Mouse (Mus musculus): ENCODE data around the gene Rmi2.
A peak's percentile ranks its signal among the peaks of the same experiment; 100 is the strongest.
"Not testable (repeated sequence)": the region's sequence is repeated elsewhere in the genome, so short reads cannot be mapped to it uniquely, and the experiment has no call there.

Gene Rmi2

GRCm38 (mm10) chr16:10834911-10835587, at the start of gene Rmi2:
Gene Rmi2 (plus strand): TSS chr16:10835059.
- DNase-seq (ENCODE audit: low read depth, low spot score) = peak; percentile 69

DNA sequence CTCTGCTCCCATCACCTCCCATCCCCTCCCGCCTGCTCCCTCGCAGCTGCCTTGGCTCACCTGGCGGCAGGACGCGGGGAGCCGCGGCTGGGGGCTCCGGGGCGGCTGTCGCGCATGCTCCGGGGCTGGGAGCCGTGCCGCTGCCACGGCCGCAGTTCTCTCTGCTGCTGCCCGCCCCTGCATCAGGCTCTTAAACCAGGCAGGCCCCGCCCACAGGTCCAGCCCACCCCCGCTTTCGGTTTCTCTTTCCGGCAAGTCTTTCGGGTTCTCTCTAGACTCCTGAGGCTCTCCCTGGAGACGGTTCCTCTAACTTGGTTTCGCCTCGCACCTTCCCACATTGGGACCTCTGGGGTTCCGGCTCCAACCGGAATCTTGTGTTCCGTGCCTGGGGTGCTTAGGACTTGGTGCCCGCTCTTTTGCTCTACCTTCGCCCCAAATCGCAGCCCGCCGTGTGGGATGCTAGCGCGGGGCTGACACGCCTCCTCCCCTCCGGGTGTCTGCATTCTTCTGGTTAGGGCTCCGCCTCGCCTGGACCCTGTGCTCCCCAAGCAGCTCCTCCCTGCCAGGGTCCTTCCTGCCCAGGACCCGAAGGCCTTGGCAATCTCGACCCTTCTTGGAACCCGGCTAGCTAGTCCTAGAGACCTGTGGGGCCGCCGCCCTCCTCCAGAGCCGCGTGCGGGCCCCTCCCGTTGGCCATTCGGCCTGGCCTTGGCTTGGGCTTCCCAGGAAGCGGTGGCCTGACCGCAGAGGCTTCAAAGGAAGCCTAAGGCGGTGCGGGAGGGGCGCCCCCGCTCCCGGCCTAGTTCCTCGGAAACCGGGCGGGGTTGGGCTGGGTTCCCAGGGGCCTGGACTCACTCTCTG, 49.3 kb upstream of the Rmi2 start, which contains the start of gene Socs1:
Socs1 (minus strand) TSS at position 166 of the 861 bp plus-strand sequence.
- DNase-seq (ENCODE audit: low read depth, low spot score) = peak; percentile 73

- peak; percentile 74 for DNase-seq (ENCODE audit: low read depth, low spot score)
These were observed 48.6 kb upstream of the Rmi2 start for GRCm38 (mm10) chr16:10786288-10786687.

DNA sequence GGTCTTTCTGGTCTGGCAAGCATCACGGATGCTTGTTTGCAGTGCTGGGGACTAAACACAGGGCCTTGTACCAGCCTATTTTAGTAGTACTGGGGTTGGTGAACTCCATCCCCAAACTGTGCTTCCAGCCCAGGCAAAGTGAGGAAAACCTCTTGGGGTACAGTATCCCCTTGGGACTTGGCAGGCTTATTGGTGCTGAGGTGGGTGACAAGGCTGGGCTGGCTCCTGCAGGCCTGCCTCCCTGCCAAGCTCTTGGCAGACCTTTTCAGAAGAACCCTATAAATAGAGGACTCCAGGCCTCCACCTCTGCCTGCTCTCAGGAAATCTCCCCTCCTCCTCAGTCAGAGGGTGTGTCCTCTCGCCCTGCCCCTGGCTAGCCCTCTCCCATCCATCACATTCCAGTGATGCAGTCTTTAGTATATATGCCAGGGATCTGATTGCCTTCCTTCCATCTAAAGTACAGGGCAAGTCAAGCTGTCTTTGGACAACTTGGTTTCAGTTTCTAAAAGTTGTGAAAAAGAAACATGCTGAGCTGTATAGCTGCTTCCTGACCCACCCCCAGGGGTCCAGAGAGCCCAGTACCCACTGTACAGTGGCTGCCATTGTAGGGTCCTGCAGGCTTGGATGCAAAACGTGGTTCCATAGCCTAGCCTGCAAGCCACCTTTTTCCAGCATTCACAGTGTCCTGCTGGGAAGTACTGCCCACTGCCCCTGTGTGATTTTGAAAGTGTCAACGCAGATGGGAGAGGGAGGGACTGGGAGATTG, 47.9 kb upstream of the Rmi2 start:
- DNase-seq (ENCODE audit: low read depth, low spot score) = no peak

DNA sequence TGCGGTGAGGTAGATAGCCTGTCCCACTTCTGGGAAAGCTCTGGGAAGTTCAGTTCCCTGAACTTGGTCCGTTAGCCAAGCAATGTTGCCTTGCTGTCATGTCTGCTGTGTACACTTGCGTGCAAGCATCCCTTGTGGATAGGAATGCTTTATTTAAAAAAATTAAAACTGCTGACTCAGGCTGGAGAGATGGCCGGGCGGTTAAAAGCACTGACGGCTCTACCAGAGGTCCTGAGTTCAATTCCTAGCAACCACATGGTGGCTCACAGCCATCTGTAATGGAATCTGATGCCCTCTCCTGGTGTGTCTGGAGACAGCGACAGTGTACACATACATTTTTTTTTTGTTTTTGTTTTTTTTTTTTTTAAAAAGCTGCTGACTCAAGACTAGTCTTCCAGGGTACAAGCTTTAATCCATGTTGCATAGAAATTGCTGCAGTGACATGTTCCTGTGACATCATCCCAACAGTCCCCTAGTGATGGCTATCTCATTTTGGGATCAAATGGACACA, 47.3 kb upstream of the Rmi2 start:
- no peak for DNase-seq (ENCODE audit: low read depth, low spot score)

DNA sequence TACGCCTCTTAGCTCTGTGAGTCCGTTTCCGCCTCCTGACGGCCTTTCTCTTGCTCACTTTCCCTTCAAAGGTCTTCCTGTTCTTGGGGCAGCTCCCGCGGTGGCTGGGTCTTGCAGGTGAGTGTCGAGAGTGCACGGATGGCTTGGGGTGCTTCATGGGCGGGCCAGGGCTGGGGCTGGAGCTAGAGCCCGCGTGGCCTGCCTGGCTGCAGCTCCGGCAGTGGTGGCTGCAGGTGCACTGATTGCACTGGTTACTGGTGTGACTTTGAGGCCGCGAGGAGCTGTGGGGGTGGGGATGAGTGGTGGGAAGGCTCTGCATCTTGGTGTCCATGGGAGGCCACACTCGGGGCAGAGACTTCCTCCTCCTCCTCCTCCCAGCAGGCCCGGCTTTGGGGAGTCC, 46.6 kb upstream of the Rmi2 start, which contains the start of gene Tnp2:
Tnp2 (minus strand) TSS at position 390 of the 400 bp plus-strand sequence.
- DNase-seq (ENCODE audit: low read depth, low spot score) = no peak

DNA sequence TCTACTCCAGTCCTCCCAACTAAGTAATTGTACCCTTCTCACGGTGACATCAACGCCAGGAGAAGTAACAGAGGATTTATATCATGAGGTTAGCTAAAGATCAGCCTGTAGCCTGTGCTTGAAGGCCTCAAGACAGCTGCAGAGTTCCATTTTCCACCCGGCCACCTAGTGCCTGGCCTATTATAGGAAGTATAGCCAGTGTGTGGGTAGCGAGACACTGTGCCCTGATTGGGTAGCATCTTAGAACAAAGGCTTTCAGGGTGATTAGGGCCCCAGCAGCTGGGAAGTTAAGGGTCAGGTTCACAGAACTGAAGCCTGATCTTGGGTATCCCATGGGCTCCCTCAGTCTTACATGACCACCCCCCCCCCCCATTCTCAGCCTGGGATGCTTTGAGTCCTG, 46.0 kb upstream of the Rmi2 start:
- DNase-seq (ENCODE audit: low read depth, low spot score) = no peak

DNA sequence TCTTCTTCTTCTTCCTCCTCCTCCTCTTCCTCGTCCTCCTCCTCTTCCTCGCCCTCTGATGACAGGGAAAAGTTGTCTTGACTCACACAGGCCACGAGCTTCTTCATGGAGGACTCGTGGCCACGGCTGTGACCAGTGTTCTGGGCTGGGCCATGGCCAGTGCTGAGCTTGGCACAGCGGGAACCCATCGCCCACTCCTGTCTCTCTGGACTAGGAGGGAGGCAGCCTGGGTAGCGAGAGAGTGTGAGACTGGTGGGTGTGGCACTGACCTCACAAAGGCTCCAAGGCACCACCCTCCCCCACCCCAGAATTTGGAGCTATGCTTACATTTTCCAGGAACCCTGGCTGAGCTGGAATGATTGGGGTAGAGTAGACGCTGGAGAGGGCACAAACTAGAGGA, 44.2 kb upstream of the Rmi2 start, which contains the start of gene Prm3:
Prm3 (minus strand) TSS at position 213 of the 400 bp plus-strand sequence.
- DNase-seq (ENCODE audit: low read depth, low spot score) = no peak

DNA sequence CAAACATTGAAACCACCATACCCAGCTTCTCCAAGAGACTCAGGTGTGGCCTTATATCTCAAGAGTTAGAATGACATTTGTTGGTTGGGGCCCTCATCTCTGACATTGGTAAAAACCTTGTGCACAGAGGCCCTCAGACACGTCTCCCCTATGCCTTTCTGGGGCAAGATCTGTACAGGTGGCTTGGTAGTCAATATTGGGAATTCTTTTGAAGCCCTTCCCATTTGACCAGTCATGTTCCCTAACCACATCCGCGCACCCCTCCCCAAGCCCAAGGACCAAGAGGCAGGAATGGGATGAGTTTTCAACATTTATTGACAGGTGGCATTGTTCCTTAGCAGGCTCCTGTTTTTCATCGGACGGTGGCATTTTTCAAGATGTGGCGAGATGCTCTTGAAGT, 38.8 kb upstream of the Rmi2 start, which contains the start of gene Prm2:
Prm2 (minus strand) TSS at position 101 of the 400 bp plus-strand sequence.
- no peak for DNase-seq (ENCODE audit: low read depth, low spot score)

DNA sequence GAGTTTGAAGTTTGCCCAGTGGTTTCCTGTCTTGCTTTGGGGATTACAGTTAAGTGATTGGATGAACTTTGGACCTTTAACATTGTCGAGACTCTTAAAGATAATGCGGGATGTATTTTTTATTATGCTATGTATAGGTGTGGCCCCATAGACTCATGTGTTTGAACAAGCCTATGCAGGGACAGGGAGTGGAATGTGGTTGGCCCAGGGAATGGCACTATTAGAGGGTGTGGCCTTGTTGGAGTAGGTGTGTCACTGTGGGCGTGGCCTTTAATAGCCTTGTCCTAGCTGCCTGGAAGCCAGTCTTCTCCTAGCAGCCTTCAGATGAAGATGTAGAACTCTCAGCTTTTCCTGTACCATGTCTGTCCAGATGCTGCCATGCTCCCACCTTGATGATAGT, 32.4 kb upstream of the Rmi2 start:
- DNase-seq (ENCODE audit: low read depth, low spot score) = not testable (repeated sequence)

DNA sequence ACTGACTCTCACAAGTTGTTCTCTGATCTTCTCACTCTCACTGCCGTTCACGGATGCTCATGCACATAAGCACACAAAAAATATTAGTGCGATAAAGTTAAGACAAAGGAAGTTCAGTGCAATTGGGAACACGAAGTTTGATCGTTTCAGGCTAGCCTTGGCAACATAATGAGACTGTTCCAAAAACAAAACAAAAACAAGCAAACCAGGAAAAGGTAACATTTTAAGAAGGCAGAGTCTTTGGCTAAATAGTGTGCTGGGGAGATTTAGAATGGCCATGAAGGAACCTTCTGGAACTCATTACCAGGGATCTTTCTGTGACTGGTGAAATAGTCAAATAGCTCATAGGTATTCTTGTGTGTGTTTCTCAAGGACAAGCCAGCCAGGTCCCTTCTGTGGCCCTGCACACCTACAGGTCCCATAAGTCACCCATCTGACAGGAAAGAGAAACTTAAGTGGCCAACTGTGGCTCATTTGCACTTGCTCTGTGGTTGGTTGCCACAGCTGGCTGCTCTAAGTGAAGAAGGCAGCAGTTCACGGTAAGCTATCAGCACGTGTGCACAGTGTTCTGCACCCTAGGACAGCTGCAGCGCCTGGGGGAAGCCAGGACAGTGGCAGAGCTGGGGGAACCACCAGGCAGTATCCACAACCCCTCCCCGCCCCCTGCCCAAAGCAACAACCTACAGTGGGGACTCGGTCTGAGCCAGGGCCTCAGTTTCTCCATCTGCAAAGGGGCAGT, 28.9 kb upstream of the Rmi2 start, which contains the start of gene Prm1:
Prm1 (minus strand) TSS at position 51 of the 739 bp plus-strand sequence.
- DNase-seq (ENCODE audit: low read depth, low spot score) = no peak

DNA sequence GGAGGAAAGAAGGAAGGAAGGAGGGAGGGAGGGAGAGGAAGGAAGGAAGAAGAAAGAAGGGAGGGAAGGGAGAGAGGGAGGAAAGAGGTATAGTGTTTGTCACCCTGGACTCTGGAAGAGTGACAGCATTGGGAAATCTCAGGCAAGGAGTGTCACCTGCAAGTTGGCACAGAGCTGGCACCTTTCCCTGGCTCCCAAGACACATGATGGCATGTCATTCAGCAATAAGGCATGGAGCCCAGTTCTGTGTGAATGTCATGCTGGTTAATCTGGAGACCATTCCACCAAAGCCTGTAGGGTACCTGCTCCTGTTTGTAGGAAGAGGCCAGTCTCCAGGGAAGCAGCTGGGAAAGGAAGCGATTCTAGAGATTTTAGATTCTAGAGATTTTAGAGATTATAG, 24.5 kb upstream of the Rmi2 start:
- no peak for DNase-seq (ENCODE audit: low read depth, low spot score)

DNA sequence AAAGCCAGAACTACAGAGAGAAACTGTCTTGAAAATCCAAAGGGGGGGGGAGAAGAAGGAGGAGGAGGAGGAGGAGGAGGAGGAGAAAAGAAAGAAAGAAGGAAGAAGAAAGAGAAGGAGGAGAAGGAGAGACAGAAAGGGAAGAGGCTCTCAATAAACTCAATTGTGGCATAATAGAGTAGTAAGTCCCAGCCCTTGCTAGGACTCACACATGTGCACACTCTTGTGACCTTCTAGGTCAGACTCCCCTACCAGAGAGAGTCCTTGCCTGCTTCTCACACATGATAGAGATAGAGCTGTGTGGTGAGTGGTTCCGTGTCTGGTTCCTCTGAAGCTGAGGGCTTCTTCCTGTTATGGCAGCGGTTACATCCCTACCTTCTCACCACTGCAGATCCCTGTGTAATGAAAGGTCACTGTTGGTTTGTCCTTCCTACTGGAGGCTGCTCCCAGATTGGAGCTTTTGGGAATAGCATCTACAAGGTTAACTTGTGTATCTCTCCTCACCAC, 21.9 kb upstream of the Rmi2 start, which contains the start of gene Gm11172:
Gm11172 (plus strand) TSS at position 51 of the 507 bp plus-strand sequence.
- DNase-seq (ENCODE audit: low read depth, low spot score) = no peak

DNA sequence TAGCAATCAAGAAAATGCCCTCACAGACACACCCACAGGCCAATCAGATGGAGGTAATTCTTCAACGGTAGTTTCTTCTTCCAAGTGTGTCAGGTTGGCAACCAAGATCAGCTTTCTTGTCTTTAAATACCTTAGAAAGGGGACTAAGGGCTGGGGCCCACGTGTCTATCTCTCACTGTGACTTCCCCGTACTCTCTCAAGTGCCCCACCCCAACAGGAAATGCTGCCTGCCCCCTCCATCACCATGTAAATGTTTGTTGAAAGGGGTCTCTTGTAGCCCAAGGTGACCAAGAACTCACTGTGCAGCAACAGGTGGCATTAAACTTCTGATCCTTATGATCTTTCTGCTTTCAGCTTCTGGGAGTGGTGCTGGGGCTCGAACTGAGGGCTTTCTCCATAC, 21.1 kb upstream of the Rmi2 start:
- DNase-seq (ENCODE audit: low read depth, low spot score) = no peak

GRCm38 (mm10) chr16:10814864-10815263, 20.0 kb upstream of the Rmi2 start:
- DNase-seq (ENCODE audit: low read depth, low spot score) = no peak

GRCm38 (mm10) chr16:10818579-10819135, 16.2 kb upstream of the Rmi2 start:
- no peak for DNase-seq (ENCODE audit: low read depth, low spot score)

- no peak for DNase-seq (ENCODE audit: low read depth, low spot score)
These were observed 14.9 kb upstream of the Rmi2 start for GRCm38 (mm10) chr16:10819966-10820365.

DNA sequence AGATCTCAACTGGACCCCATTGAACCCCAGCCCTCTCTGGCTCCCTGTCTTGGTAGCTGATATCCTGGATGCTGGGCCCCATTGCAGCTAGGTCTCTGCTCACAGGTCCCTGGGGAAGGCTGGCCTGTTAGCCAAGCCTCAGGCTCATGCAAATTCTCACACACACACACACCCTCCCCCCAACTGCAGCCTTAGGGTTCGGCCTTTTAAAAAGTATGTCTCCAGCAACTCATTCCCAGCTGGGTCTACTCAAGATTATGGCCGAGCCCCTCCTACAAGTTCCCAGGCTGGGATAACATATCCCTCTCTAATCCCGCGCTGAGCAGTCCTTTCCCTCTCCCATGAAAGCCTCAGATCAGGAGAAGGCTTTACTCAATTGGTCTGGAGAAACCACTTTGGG, 13.5 kb upstream of the Rmi2 start:
- no peak for DNase-seq (ENCODE audit: low read depth, low spot score)

GRCm38 (mm10) chr16:10824536-10824935, 10.3 kb upstream of the Rmi2 start:
- no peak for DNase-seq (ENCODE audit: low read depth, low spot score)

DNA sequence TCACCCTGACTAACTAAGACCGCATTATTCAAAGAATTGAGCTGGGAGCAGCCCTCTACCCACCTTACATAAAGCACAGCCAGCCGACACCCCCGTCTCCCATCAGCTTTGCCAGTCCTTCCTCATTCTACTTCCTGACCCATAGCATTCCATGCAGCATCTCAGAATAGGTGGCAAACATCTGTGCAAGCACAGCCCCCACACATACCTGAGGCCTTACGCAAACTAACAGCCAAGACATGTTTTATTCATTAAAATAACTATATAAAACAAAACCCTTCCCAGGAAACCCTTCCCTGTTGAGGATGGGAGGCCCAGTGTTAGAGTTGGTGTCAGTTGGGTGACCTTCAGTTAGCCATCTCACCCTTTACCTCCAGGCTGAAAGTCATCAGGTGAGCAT, 9.0 kb upstream of the Rmi2 start:
- no peak for DNase-seq (ENCODE audit: low read depth, low spot score)

All from brain, embryonic 18.5 days (tissue).